Mouse (Mus musculus) lung, postnatal 0 days (tissue): ENCODE measurements at regions not wholly inside any gene's neighbourhood (a gene's known extent, or its start where the extent isn't known, plus 50 kb on each side); places are given as distances from the start of the nearest gene placed in this dataset.

Experiments used
- CTCF ChIP-seq: IDR thresholded peaks from 2 replicates; pipeline ENCODE4 v1.5.1; 2016; ENCODE audit warnings: antibody characterized with exemption, mild to moderate bottlenecking
- EP300 ChIP-seq: IDR thresholded peaks from 2 replicates; pipeline ENCODE4 v1.6.1; 2016; ENCODE audit warnings: antibody characterized with exemption, mild to moderate bottlenecking, control low read depth

GRCm38 (mm10) chr14:46623645-46624044 is 136.7 kb upstream of the Cdkn3 start:
- TF ChIP-seq CTCF = no peak
- no peak for TF ChIP-seq EP300
